Mouse (Mus musculus) cortical plate, adult 2 months (tissue): ENCODE measurements at regions not wholly inside any gene's neighbourhood (a gene's known extent, or its start where the extent isn't known, plus 50 kb on each side); places are given as distances from the start of the nearest gene placed in this dataset.

Experiments used
- CTCF ChIP-seq: fragments of 200-500 bp; IDR thresholded peaks from 2 replicates; pipeline ENCODE4 v1.5.1; 2011; ENCODE audit warnings: mild to moderate bottlenecking, control low read depth, low read length; ENCODE audit not compliant: insufficient read depth; ENCODE audit errors: extremely low read depth
- POLR2A ChIP-seq: fragments of 200-500 bp; IDR thresholded peaks from 2 replicates; pipeline ENCODE4 v1.6.1; 2011; ENCODE audit warnings: mild to moderate bottlenecking, low read length, control low read depth; ENCODE audit not compliant: insufficient read depth; ENCODE audit errors: extremely low read depth

- TF ChIP-seq CTCF (no peak), POLR2A (no peak)
Measured at GRCm38 (mm10) chr3:130819837-130820098, 89.6 kb upstream of the Rpl34 start.
